ENCODE assay signal across 9 mouse cellular contexts in genomic region chr11:100738749-100739148, GRCm38 (mm10). TPM values are rescaled to one million over a fixed set of nuclear protein-coding genes. Genes with fewer than 3 reads are reported as not detected.
DNase-seq lines count a peak whose midpoint lies in the region; ATAC-seq lines count a peak whose summit lies in the region.
"Had no signal": no experiment of that assay in that cellular context is flagged by ENCODE, and none has a peak within 500 bp of the region (broad histone marks: within the 10 kb centered on the region; RNA-seq: fewer than 3 reads in every experiment).

No protein-coding gene starts in this region.

- H3K4me2 ChIP-seq in liver, embryonic 12.5 days: peak overlapping the region; percentile 96

- peaks cover 47% of the 10 kb centered on the region for H3K4me1 ChIP-seq in liver, embryonic 12.5 days

- no peaks in the 10 kb centered on the region for H3K27me3 ChIP-seq in liver, embryonic 12.5 days (replicated peaks)

- peak; percentile 61 for DNase-seq in cerebellum, adult 9-10 months
- DNase-seq in cerebellum, adult 8-10 months: no peak
- peak; percentile 34 for DNase-seq in thymus, postnatal 14 days
- no peak for DNase-seq in thymus, postnatal 10 days (ENCODE audit: low spot score in 2 of 2)
- no peak for DNase-seq in yolk sac, embryonic 10.5 days (ENCODE audit: low spot score)
- no peak for DNase-seq in adrenal gland, postnatal 14 days
- DNase-seq in Muller cell, postnatal 12 days (ENCODE audit: inconsistent ontology term): no peak

- peak overlapping the region; percentile 89 for H3K27ac ChIP-seq in liver, embryonic 12.5 days

- ATAC-seq in liver, embryonic 12.5 days: no peak

- H3K36me3 ChIP-seq in liver, embryonic 12.5 days: peaks cover 15% of the 10 kb centered on the region

- H3K9ac ChIP-seq in liver, embryonic 12.5 days: peak overlapping the region; percentile 67

- H3K9me3 ChIP-seq in liver, embryonic 12.5 days (replicated peaks): no peaks in the 10 kb centered on the region

- peak overlapping the region; percentile 99 for H3K4me3 ChIP-seq in liver, embryonic 12.5 days

- WGBS in liver, embryonic 12.5 days (ENCODE audit: insufficient replicate concordance): 20% methylated on average over 5 of the region's 5 CpGs

RNA-seq across cellular contexts. Expression of gene Rab5c, which starts 0.7 kb away (rescaled TPM):
- 15.9 and 18.1 TPM in 2 replicates for polyA plus RNA-seq in liver, embryonic 12.5 days (2016; fragmentation: Nextera tagmentation; extraction: Ambion mirVana)
- 170 and 175 TPM in 2 replicates for total RNA-seq in adrenal gland, postnatal 14 days (2021)

RNA-seq across cellular contexts. Expression of gene Kcnh4, which starts 21.0 kb away (rescaled TPM):
- not detected in 2 replicates for polyA plus RNA-seq in liver, embryonic 12.5 days (2016; fragmentation: Nextera tagmentation; extraction: Ambion mirVana)
- total RNA-seq in adrenal gland, postnatal 14 days (2021): 0.11 and 0.15 TPM in 2 replicates

RNA-seq across cellular contexts. Expression of gene Hcrt, which starts 24.0 kb away (rescaled TPM):
- not detected in 2 replicates for polyA plus RNA-seq in liver, embryonic 12.5 days (2016; fragmentation: Nextera tagmentation; extraction: Ambion mirVana)
- total RNA-seq in adrenal gland, postnatal 14 days (2021): not detected in 2 replicates
- polyA plus RNA-seq: gonadal fat pad, adult 2 months had no signal

RNA-seq across cellular contexts. Expression of gene Hspb9, which starts 25.1 kb away (rescaled TPM):
- 0.29 and 0.33 TPM in 2 replicates for polyA plus RNA-seq in liver, embryonic 12.5 days (2016; fragmentation: Nextera tagmentation; extraction: Ambion mirVana)
- total RNA-seq in adrenal gland, postnatal 14 days (2021): not detected in 2 replicates

RNA-seq across cellular contexts. Expression of gene Kat2a, which starts 26.5 kb away (rescaled TPM):
- polyA plus RNA-seq in liver, embryonic 12.5 days (2016; fragmentation: Nextera tagmentation; extraction: Ambion mirVana): 39.4 and 40.2 TPM in 2 replicates
- total RNA-seq in adrenal gland, postnatal 14 days (2021): 39.9 and 44.6 TPM in 2 replicates

Comparison
In these comparisons a context has a peak if more than half of its experiments do, and no peak if none do; other contexts are left out.
1. DNase-seq: peak in cerebellum, adult 9-10 months (single experiment) and thymus, postnatal 14 days (single experiment); none in cerebellum, adult 8-10 months (single experiment), thymus, postnatal 10 days (0 of 2), yolk sac, embryonic 10.5 days (single experiment), adrenal gland, postnatal 14 days (single experiment) and Muller cell, postnatal 12 days (single experiment).